Mouse (Mus musculus) forebrain, embryonic 14.5 days (tissue): ENCODE results near the gene Rps19bp1. TPM values are rescaled to one million over a fixed set of nuclear protein-coding genes. Genes with fewer than 3 reads are reported as not detected.

Experiments used
- ATAC-seq: fragments of 200-750 bp; cut with Nextera tagmentation; 2 replicates; pipeline ENCODE4 v1.8.0; 2017; ENCODE audit warnings: mild to moderate bottlenecking, moderate library complexity
- DNase-seq: peaks from one replicate; pipeline ENCODE4 v3.0.0-alpha.2; 2015; ENCODE audit warnings: low spot score
- H3K27ac ChIP-seq: fragments of 300-500 bp; sonication (generic); 2 replicates; pipeline ENCODE4 v1.5.1; 2014; ENCODE audit warnings: low read depth, mild to moderate bottlenecking, control low read depth, low read length, moderate library complexity
- H3K27me3 ChIP-seq: fragments of 300-500 bp; sonication (generic); replicated peaks from 2 replicates; pipeline ENCODE4 v1.6.1; 2014; ENCODE audit warnings: low read length, control low read depth, mixed read lengths; ENCODE audit not compliant: control insufficient read depth, insufficient read depth
- H3K36me3 ChIP-seq: fragments of 300-500 bp; sonication (generic); 2 replicates; pipeline ENCODE4 v1.6.1; 2014; ENCODE audit warnings: low read length, control low read depth; ENCODE audit not compliant: control insufficient read depth, insufficient read depth
- H3K4me1 ChIP-seq: fragments of 300-500 bp; sonication (generic); 2 replicates; pipeline ENCODE4 v1.6.1; 2014; ENCODE audit warnings: antibody characterized with exemption, low read length, control low read depth; ENCODE audit not compliant: control insufficient read depth, insufficient read depth
- H3K4me2 ChIP-seq: fragments of 300-500 bp; sonication (generic); 2 replicates; pipeline ENCODE4 v1.6.1; 2014; ENCODE audit warnings: mild to moderate bottlenecking, control low read depth, low read length
- H3K4me3 ChIP-seq: fragments of 300-500 bp; sonication (generic); 2 replicates; pipeline ENCODE4 v1.5.1; 2014; ENCODE audit warnings: low read depth, low read length, control low read depth
- H3K9ac ChIP-seq: fragments of 300-500 bp; sonication (generic); 2 replicates; pipeline ENCODE4 v1.6.1; 2014; ENCODE audit warnings: mild to moderate bottlenecking, low read length, control low read depth, moderate library complexity
- H3K9me3 ChIP-seq: fragments of 300-500 bp; sonication (generic); replicated peaks from 2 replicates; pipeline ENCODE4 v1.6.1; 2016; ENCODE audit warnings: low read length, control low read depth, mixed read lengths; ENCODE audit not compliant: control insufficient read depth
- WGBS: fragments of 180-500 bp; shearing (Covaris S2); extraction: QIAGEN DNeasy Blood & Tissue Kit; methylation state at CpG from one replicate; pipeline ENCODE4 v1.1.7; 2014; 5-methylcytosine and 5-hydroxymethylcytosine counted together
- polyA plus RNA-seq: library from polyadenylated mRNA; unstranded; fragments of >200 nt; fragmentation: Nextera tagmentation; extraction: Ambion mirVana; gene quantifications from 2 replicates; pipeline ENCODE4 v1.2.1, GENCODE M21; 2014

Gene Rps19bp1
- polyA plus RNA-seq, 1 experiment from 2014 or later, result 71.1 TPM

GRCm38 (mm10) chr15:80215716-80216479, 48.2 kb downstream of the Rps19bp1 start:
- peaks cover 24% of the 10 kb centered on the region for H3K36me3 ChIP-seq
- WGBS, result 20% methylated on average over 9 of the region's 10 CpGs

GRCm38 (mm10) chr15:80213688-80214087, 50.4 kb downstream of the Rps19bp1 start:
- Histone ChIP-seq H3K4me3 (no peak overlapping the region), H3K4me1 (no peaks in the 10 kb centered on the region), H3K27ac (no peak overlapping the region), H3K36me3 (peaks cover 24% of the 10 kb centered on the region), H3K27me3 (no peaks in the 10 kb centered on the region), H3K9me3 (no peaks in the 10 kb centered on the region), H3K9ac (no peak overlapping the region), H3K4me2 (no peak overlapping the region)
- ATAC-seq (no peak), DNase-seq (no peak)

More at GRCm38 (mm10) chr15:80215716-80216479, 48.2 kb downstream of the Rps19bp1 start:
- H3K9me3 ChIP-seq, result no peaks in the 10 kb centered on the region
- ATAC-seq (no peak), DNase-seq (peak; percentile 33)
- no peak overlapping the region for H3K4me2 ChIP-seq
- H3K27ac ChIP-seq, result no peak overlapping the region
- H3K27me3 ChIP-seq, result no peaks in the 10 kb centered on the region
- H3K4me1 ChIP-seq, result no peaks in the 10 kb centered on the region
- no peak overlapping the region for H3K4me3 ChIP-seq
- no peak overlapping the region for H3K9ac ChIP-seq

Other genes starting within 250 kb of the Rps19bp1 start
- 2.7 and 3.4 TPM in 2 replicates for gene Pdgfb, start 249.3 kb downstream of the Rps19bp1 start, polyA plus RNA-seq
- gene Syngr1, start 173.0 kb downstream of the Rps19bp1 start, polyA plus RNA-seq, result 28.8 and 30.1 TPM in 2 replicates
- gene Rpl3, start 172.4 kb downstream of the Rps19bp1 start, polyA plus RNA-seq, result 768 and 902 TPM in 2 replicates
- gene Tab1, start 131.2 kb downstream of the Rps19bp1 start, polyA plus RNA-seq, result 33.1 and 36.6 TPM in 2 replicates
- gene Mgat3, start 90.6 kb downstream of the Rps19bp1 start, polyA plus RNA-seq, result 11.7 and 12.5 TPM in 2 replicates
- 28.3 and 37.0 TPM in 2 replicates for gene Mief1, start 30.3 kb downstream of the Rps19bp1 start, polyA plus RNA-seq
- gene AC140267.1, start 28.5 kb downstream of the Rps19bp1 start, polyA plus RNA-seq, result not detected in 2 replicates
- gene Atf4, start 9.1 kb downstream of the Rps19bp1 start, polyA plus RNA-seq, result 133 and 140 TPM in 2 replicates
- 0.46 and 0.51 TPM in 2 replicates for gene Cacna1i, start 22.9 kb upstream of the Rps19bp1 start, polyA plus RNA-seq